Mouse (Mus musculus): ENCODE measurements around the gene Fcrl6. TPM values are rescaled to one million over a fixed set of nuclear protein-coding genes. Genes with fewer than 3 reads are reported as not detected.

Gene Fcrl6
- total and polyA plus RNA-seq, 3 experiments = not detected

GRCm38 (mm10) chr1:172582436-172582835 is 19.9 kb downstream of the Fcrl6 start:
- in situ Hi-C loops (cut with MboI; ENCODE audit: low pct_ligation_motif_present, low pct_unique_long_range_greater_than_20kb, low sequenced_read_pairs) (no loop called here), dilution Hi-C loops (cut with MboI; ENCODE audit: extremely low pct_ligation_motif_present, extremely low pct_unique_long_range_greater_than_20kb, low sequenced_read_pairs) (no loop called here)
- Histone ChIP-seq H3K79me2 (replicated peaks; ENCODE audit: control insufficient read depth, extremely low read depth, insufficient read depth, poor library complexity, severe bottlenecking) (no peaks in the 10 kb centered on the region), H3K9ac (ENCODE audit: insufficient read depth, low read depth) (no peak overlapping the region), H3K27me3 (replicated peaks) (no peaks in the 10 kb centered on the region), H3K4me2 (ENCODE audit: insufficient read depth, low read depth, poor library complexity, severe bottlenecking) (no peak overlapping the region), H3K36me3 (replicated peaks in 1 of 2; ENCODE audit: control insufficient read depth in 1 of 2, insufficient read depth in 1 of 2, low read length in 1 of 2) (no peaks in the 10 kb centered on the region), H3K4me3 (replicated peaks in 1 of 3; ENCODE audit: low read depth in 2 of 3, low read length in 2 of 3, poor library complexity in 1 of 3) (no peak overlapping the region), H3K27ac (ENCODE audit: insufficient read depth, low read depth) (no peak overlapping the region), H3K4me1 (ENCODE audit: control insufficient read depth in 1 of 2, insufficient read depth in 2 of 2) (peaks cover 0 to 10% of the 10 kb centered on the region in 2 experiments; a peak in 1 of 4 replicates), H3K9me3 (replicated peaks; ENCODE audit: low read length) (no peaks in the 10 kb centered on the region)
- DNase-seq (ENCODE audit: extremely low read depth) = no peak
- TF ChIP-seq SMC3 (IDR thresholded peaks at IDR 0.05; ENCODE audit: low read depth, low read length) (no peak), USF1 (IDR thresholded peaks at IDR 0.05; ENCODE audit: low read depth, low read length) (no peak), POLR2AphosphoS2 (IDR thresholded peaks at IDR 0.05; ENCODE audit: low read depth, low read length) (no peak), ZKSCAN1 (IDR thresholded peaks at IDR 0.05; ENCODE audit: borderline replicate concordance, low read depth, low read length) (no peak), POLR2A (IDR thresholded peaks at IDR 0.05; ENCODE audit: low read depth, low read length) (no peak), HCFC1 (IDR thresholded peaks at IDR 0.05; ENCODE audit: low read depth, low read length) (no peak), UBTF (IDR thresholded peaks at IDR 0.05; ENCODE audit: low read depth, low read length) (no peak), ZC3H11A (IDR thresholded peaks at IDR 0.05; ENCODE audit: low read depth, low read length) (no peak), JUN (IDR thresholded peaks at IDR 0.05; ENCODE audit: insufficient read depth, low read depth, low read length) (no peak), ZNF384 (IDR thresholded peaks at IDR 0.05; ENCODE audit: low read depth, low read length) (no peak), KAT2A (IDR thresholded peaks at IDR 0.05; ENCODE audit: insufficient replicate concordance, low read length) (no peak)

- Histone ChIP-seq H3K4me1 (ENCODE audit: control insufficient read depth in 1 of 2, insufficient read depth in 2 of 2) (0 out of 4 replicates have a peak, but pooled peaks cover 0 to 2% of the 10 kb centered on the region in 2 experiments), H3K36me3 (replicated peaks in 1 of 2; ENCODE audit: control insufficient read depth in 1 of 2, insufficient read depth in 1 of 2, low read length in 1 of 2) (no peaks in the 10 kb centered on the region), H3K79me2 (replicated peaks; ENCODE audit: control insufficient read depth, extremely low read depth, insufficient read depth, poor library complexity, severe bottlenecking) (no peaks in the 10 kb centered on the region), H3K9me3 (replicated peaks; ENCODE audit: low read length) (no peaks in the 10 kb centered on the region), H3K27ac (ENCODE audit: insufficient read depth, low read depth) (no peak overlapping the region), H3K4me2 (ENCODE audit: insufficient read depth, low read depth, poor library complexity, severe bottlenecking) (no peak overlapping the region), H3K27me3 (replicated peaks) (peaks cover 7% of the 10 kb centered on the region), H3K9ac (ENCODE audit: insufficient read depth, low read depth) (no peak overlapping the region), H3K4me3 (replicated peaks in 1 of 3; ENCODE audit: low read depth in 2 of 3, low read length in 2 of 3, poor library complexity in 1 of 3) (no peak overlapping the region)
- in situ Hi-C loops (cut with MboI; ENCODE audit: low pct_ligation_motif_present, low pct_unique_long_range_greater_than_20kb, low sequenced_read_pairs) (no loop called here), dilution Hi-C loops (cut with MboI; ENCODE audit: extremely low pct_ligation_motif_present, extremely low pct_unique_long_range_greater_than_20kb, low sequenced_read_pairs) (no loop called here)
- no peak for DNase-seq (ENCODE audit: extremely low read depth)
- TF ChIP-seq HCFC1 (IDR thresholded peaks at IDR 0.05; ENCODE audit: low read depth, low read length) (no peak), ETS1 (conservative IDR thresholded peaks at IDR 0.05; ENCODE audit: low read depth, low read length) (no peak)
Measured at GRCm38 (mm10) chr1:172580116-172580515, 22.2 kb downstream of the Fcrl6 start.

- dilution Hi-C loops (cut with MboI; ENCODE audit: extremely low pct_ligation_motif_present, extremely low pct_unique_long_range_greater_than_20kb, low sequenced_read_pairs) (no loop called here), in situ Hi-C loops (cut with MboI; ENCODE audit: low pct_ligation_motif_present, low pct_unique_long_range_greater_than_20kb, low sequenced_read_pairs) (no loop called here)
- Histone ChIP-seq H3K27me3 (replicated peaks) (peaks cover 74% of the 10 kb centered on the region), H3K9ac (ENCODE audit: insufficient read depth, low read depth) (no peak overlapping the region), H3K4me3 (replicated peaks in 1 of 3; ENCODE audit: low read depth in 2 of 3, low read length in 2 of 3, poor library complexity in 1 of 3) (no peak overlapping the region), H3K4me2 (ENCODE audit: insufficient read depth, low read depth, poor library complexity, severe bottlenecking) (no peak overlapping the region), H3K9me3 (replicated peaks; ENCODE audit: low read length) (no peaks in the 10 kb centered on the region), H3K79me2 (replicated peaks; ENCODE audit: control insufficient read depth, extremely low read depth, insufficient read depth, poor library complexity, severe bottlenecking) (no peaks in the 10 kb centered on the region), H3K4me1 (ENCODE audit: control insufficient read depth in 1 of 2, insufficient read depth in 2 of 2) (peaks cover 0 to 12% of the 10 kb centered on the region in 2 experiments; a peak in 2 of 4 replicates), H3K27ac (ENCODE audit: insufficient read depth, low read depth) (no peak overlapping the region), H3K36me3 (replicated peaks in 1 of 2; ENCODE audit: control insufficient read depth in 1 of 2, insufficient read depth in 1 of 2, low read length in 1 of 2) (no peaks in the 10 kb centered on the region)
- no peak for DNase-seq (ENCODE audit: extremely low read depth)
- TF ChIP-seq NELFE (IDR thresholded peaks at IDR 0.05; ENCODE audit: low read depth, low read length) (no peak), MAZ (IDR thresholded peaks at IDR 0.05; ENCODE audit: low read depth, low read length) (no peak), JUND (conservative IDR thresholded peaks at IDR 0.05; ENCODE audit: low read depth, low read length) (no peak), ZC3H11A (IDR thresholded peaks at IDR 0.05; ENCODE audit: low read depth, low read length) (no peak), ZNF384 (IDR thresholded peaks at IDR 0.05; ENCODE audit: low read depth, low read length) (no peak), ELF1 (IDR thresholded peaks at IDR 0.05; ENCODE audit: low read depth, low read length) (no peak), ZMIZ1 (IDR thresholded peaks at IDR 0.05; ENCODE audit: low read depth, low read length) (no peak), UBTF (IDR thresholded peaks at IDR 0.05; ENCODE audit: low read depth, low read length) (no peak), POLR2AphosphoS2 (IDR thresholded peaks at IDR 0.05; ENCODE audit: low read depth, low read length) (no peak), PAX5 (IDR thresholded peaks at IDR 0.05; ENCODE audit: low read length) (no peak), POLR2A (IDR thresholded peaks at IDR 0.05; ENCODE audit: low read depth, low read length) (no peak), RAD21 (IDR thresholded peaks at IDR 0.05; ENCODE audit: low read depth, low read length) (no peak), NRF1 (IDR thresholded peaks at IDR 0.05; ENCODE audit: low read depth, low read length) (no peak)
Measured at GRCm38 (mm10) chr1:172567758-172568157, 34.6 kb downstream of the Fcrl6 start.
